Mouse (Mus musculus) spleen, postnatal 4 days (tissue): ENCODE measurements at regions not wholly inside any gene's neighbourhood (a gene's known extent, or its start where the extent isn't known, plus 50 kb on each side); places are given as distances from the start of the nearest gene placed in this dataset.
"Not testable (repeated sequence)": the region's sequence is repeated elsewhere in the genome, so short reads cannot be mapped to it uniquely, and the experiment has no call there.

Source experiments
- DNase-seq, 2 experiments: peaks; one replicate each; pipeline ENCODE4 v3.0.0; 2022; ENCODE audit warnings: low spot score in 2 of 2

- no peak for DNase-seq
Observed at GRCm38 (mm10) chr6:89140469-89140868, 222.0 kb downstream of the Plxna1 start.

- DNase-seq = no peak
Observed at GRCm38 (mm10) chr6:89153027-89153662, 209.3 kb downstream of the Plxna1 start.

- no peak for DNase-seq
Observed at GRCm38 (mm10) chr6:89157501-89157900, 204.9 kb downstream of the Plxna1 start.

GRCm38 (mm10) chr6:89160051-89160450, 202.4 kb downstream of the Plxna1 start:
- DNase-seq = no peak

- no peak for DNase-seq
Observed at GRCm38 (mm10) chr6:89161746-89162145, 200.7 kb downstream of the Plxna1 start.

- no peak for DNase-seq
Observed at GRCm38 (mm10) chr6:89169520-89169919, 192.9 kb downstream of the Plxna1 start.

GRCm38 (mm10) chr6:89184920-89185319, 177.5 kb downstream of the Plxna1 start:
- DNase-seq = peak in 1 of 2 experiments; percentile 52

GRCm38 (mm10) chr6:89200514-89201284, 161.7 kb downstream of the Plxna1 start:
- DNase-seq = not testable (repeated sequence)

GRCm38 (mm10) chr6:89215021-89215420, 147.4 kb downstream of the Plxna1 start:
- DNase-seq = no peak

GRCm38 (mm10) chr6:89235416-89236075, 126.9 kb downstream of the Plxna1 start:
- no peak for DNase-seq

- DNase-seq = no peak
Observed at GRCm38 (mm10) chr6:89236226-89236625, 126.2 kb downstream of the Plxna1 start.

- no peak for DNase-seq
Observed at GRCm38 (mm10) chr6:89236892-89237646, 125.4 kb downstream of the Plxna1 start.

- DNase-seq = no peak
Observed at GRCm38 (mm10) chr6:89238871-89239270, 123.5 kb downstream of the Plxna1 start.

- DNase-seq = no peak
Observed at GRCm38 (mm10) chr6:89239511-89239910, 122.9 kb downstream of the Plxna1 start.

- DNase-seq = peak in 1 of 2 experiments; percentile 50
Observed at GRCm38 (mm10) chr6:89240168-89240705, 122.2 kb downstream of the Plxna1 start.

GRCm38 (mm10) chr6:89242371-89243288, 119.8 kb downstream of the Plxna1 start:
- DNase-seq = peak in 1 of 2 experiments; percentile 59

GRCm38 (mm10) chr6:89245506-89245905, 116.9 kb downstream of the Plxna1 start:
- DNase-seq = no peak

- DNase-seq = no peak
Observed at GRCm38 (mm10) chr6:89246261-89246660, 116.2 kb downstream of the Plxna1 start.

GRCm38 (mm10) chr6:89248574-89248973, 113.8 kb downstream of the Plxna1 start:
- DNase-seq = no peak

- DNase-seq = no peak
Observed at GRCm38 (mm10) chr6:89249303-89249702, 113.1 kb downstream of the Plxna1 start.

- DNase-seq = no peak
Observed at GRCm38 (mm10) chr6:89251641-89252040, 110.8 kb downstream of the Plxna1 start.
